Mouse (Mus musculus) spleen, adult 18-20 months (tissue): ENCODE measurements around the gene Clba1.

Source experiments
- DNase-seq, 2 experiments: peaks; one replicate each; pipeline ENCODE4 v3.0.0; 2022; ENCODE audit warnings: mixed read lengths in 2 of 2

The Clba1 gene

GRCm38 (mm10) chr12:112808587-112809364, at the start of gene Clba1:
Gene Clba1, plus strand, starts transcription at chr12:112808937.
- DNase-seq, result peak; percentile 79 to 86

DNA sequence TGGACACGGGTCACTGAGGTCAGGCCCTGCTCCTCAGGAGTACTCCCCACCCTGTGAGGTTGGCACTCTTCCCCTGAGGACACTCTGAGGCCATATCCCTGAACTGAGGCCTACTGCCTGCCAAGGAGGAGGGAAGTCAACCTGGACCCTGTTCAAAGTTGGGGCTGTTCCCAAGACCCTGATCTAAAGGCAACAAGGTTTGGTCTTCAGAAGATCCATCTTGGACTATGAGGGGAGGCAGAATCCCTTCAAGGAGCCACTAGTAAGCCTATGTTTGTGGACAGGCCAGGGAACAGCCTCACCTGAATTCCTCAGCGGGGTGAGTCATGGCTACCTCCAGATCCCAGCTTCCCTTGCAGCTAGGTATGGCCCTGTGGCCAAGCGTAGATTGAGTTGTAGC, 49.3 kb upstream of the Clba1 start:
- no peak for DNase-seq

DNA sequence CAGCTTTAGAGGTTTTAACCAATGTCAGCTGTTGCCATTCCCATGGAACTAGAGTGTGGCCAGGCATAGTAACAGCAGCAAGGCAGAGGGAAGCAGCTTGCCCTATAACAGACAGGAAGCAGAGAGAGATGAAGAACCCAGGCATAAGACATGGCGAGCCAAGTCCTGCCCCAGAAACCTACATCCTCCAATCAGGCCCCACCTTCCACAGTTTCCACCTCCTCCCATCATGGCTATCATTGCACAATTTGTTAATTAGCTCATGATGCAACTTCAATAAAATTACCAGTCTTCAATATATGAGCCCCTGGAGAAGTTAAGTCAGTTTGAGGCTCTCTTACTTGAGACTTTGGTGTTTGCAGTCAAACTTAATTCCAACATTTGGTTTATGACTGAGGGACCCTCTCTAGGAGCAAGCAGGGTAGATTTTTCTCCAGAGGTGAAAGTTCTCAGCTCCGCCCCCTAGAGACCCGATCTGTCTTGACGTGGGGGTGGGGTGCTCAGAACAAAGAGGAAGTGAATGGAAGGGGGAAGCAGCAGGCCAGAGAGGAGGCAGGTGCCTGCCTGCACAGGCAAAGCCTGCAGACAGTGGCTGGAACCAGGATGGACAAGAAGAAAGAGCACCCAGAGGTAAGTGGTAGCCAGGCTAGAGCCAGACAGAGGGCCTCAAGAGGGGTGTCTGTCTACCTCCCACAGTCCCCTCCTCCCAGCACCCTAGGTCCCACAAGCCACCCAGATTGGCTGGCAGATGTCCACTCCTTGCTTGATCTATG, 48.4 kb upstream of the Clba1 start, which contains the start of gene Pld4:
Gene Pld4, plus strand, starts transcription at position 502 of the 773 bp plus-strand sequence.
- peak; percentile 63 to 70 for DNase-seq

DNA sequence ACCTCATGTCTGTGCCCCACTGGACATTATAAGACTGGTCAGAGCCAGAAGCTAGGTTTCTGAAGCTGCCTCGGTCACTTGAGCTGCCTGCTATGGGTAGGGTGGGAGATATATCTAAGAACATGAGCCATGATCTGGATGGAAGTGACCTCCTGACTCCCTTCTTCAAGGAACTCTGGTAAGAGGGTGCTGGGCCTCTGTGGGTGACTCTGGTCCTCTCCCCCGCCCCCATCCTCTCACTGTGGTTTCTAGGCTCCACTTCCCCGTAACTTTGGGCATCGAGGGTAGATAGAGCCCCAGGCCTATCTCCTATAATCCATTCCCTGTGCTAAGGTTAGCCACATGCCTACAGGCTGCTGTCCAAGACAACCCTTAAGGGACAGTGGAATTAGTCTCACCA, 47.3 kb upstream of the Clba1 start:
- no peak for DNase-seq

DNA sequence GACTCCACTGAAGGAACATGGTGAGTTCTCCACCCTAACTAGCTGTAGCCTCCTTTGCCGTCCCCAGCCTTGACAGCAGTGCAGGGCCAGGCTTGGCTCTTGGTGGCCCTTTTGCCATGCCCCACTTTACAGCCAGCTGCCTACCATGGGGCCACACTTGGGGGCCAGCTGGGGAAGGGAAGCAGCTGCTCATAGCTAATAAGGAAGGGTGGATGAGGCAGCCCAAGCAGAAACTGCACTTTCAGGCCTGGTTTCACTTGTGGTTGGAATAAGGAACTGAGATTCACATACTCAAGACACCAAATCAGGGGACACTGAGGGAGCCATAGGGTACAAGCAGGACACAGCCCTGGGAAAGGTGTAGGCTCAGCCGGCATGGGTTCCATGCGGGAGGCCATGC, 46.7 kb upstream of the Clba1 start:
- DNase-seq, result peak; percentile 58 to 59

- DNase-seq, result no peak
Observed at GRCm38 (mm10) chr12:112763176-112763575, 45.6 kb upstream of the Clba1 start.

DNA sequence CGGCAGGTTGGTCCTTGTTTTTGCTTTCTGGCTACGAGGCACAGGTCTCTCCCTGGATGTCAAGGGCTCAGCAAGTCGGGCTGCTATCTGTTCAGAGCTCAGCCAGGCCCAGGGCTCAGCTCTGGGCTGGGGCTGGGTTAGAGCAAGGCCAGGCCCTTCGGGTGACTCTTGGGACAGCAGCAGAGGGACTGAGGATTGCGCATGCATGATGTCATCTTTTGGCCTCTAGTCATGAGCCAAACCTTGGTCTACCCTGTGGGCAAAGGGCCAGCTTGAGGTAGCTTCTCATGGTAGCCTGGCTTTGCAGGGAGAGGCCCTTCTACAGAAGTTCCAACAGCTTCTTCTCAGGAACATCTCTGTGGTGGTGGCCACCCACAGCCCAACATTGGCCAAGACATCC, 44.6 kb upstream of the Clba1 start:
- DNase-seq, result no peak

DNA sequence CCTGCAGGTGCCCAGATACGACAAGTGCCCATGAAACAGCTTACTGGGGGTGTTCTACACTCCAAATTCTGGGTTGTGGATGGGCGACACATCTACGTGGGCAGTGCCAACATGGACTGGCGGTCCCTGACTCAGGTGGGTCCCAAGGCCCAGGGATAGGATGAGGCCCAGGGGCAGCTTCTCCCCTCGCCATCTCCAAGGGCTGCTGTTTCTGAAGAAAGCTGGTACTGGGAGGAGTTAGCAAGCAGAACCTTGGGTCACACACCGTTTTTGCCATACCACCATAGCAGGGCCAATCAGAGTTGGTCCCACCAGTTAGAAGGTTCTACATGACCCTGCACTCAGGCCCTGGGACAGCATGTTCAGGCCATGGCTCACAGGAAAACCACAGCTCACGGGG, 43.7 kb upstream of the Clba1 start:
- DNase-seq, result no peak

DNA sequence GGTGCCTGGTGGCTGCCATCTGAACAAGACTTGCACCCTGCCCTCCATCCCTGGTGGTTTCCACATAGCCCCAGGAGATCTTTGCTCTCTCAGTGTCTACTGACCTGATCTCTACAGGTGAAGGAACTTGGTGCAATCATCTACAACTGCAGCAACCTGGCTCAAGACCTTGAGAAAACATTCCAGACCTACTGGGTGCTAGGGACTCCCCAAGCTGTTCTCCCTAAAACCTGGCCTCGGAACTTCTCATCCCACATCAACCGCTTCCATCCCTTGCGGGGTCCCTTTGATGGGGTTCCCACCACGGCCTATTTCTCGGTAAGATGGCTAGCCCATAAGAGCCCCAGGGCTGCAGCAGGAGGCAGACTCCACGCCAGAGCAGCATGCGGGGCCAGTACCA, 42.2 kb upstream of the Clba1 start:
- no peak for DNase-seq

DNA sequence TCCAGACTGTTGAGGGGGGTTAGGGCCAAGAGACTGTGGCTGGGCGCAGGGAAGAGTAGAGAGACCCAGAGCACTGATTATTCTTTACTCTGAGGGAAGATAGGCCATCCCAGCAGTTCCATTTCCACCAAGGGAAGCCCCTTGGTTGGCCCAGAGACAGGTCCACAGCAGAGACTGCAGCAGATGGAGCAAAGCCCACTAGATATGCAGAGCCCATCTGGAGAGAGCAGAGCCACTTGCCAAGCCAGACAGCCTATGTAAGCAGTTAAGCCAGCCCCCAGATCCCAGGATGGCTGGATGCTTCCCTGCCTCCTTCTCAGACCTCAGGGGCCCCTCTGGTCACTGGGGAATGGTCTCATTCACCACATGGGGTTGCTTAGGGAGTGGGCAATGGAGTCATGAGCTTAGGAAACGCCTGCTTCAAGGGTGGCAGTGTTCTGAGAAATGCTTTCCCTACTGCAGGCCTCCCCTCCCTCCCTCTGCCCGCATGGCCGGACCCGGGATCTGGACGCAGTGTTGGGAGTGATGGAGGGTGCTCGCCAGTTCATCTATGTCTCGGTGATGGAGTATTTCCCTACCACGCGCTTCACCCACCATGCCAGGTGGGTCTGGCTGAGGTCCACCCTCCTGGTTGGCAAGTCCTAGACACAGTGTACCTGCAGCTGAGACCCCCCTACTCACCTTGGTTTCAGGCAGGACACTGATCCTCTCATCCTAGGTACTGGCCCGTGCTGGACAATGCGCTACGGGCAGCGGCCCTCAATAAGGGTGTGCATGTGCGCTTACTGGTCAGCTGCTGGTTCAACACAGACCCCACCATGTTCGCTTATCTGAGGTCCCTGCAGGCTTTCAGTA, 41.5 kb upstream of the Clba1 start:
- DNase-seq, result no peak

DNA sequence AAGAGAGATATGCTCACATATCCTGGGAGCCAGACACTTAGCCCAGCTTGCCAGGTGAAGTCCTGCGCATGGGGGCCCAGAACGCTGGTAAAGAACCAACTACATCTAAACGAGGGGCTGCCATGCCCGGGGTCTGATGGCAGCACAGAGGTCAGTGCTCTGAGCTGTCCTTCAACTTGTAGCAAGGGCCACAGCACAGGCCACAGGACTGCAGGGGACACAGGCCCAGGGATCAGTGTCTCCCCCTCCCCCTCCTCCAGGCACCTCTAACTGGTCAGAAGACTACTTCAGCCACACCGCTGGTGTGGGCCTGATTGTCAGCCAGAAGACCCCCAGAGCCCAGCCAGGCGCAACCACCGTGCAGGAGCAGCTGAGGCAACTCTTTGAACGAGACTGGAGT, 40.6 kb upstream of the Clba1 start:
- DNase-seq, result no peak

GRCm38 (mm10) chr12:112769031-112769430, 39.7 kb upstream of the Clba1 start:
- no peak for DNase-seq

DNA sequence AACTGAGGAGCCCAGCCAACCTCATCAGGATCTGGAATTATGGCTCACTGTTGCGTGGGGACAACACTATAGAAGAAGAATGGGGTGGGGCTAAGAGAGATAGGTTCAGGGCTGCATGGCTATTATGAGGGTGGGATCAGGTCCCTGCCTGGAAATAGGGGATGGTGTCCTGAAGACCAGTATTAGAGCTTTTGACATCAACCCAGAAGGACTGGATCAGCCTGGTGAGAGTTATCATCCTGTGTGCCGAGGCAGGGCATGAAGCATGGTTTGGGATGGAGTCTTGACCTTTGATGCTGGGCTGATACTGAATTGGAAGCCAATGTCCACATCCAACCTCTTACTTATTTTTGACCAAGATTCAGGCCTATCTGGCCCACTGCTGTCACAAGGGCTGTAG, 39.0 kb upstream of the Clba1 start:
- DNase-seq, result no peak

GRCm38 (mm10) chr12:112770396-112770795, 38.3 kb upstream of the Clba1 start:
- no peak for DNase-seq

DNA sequence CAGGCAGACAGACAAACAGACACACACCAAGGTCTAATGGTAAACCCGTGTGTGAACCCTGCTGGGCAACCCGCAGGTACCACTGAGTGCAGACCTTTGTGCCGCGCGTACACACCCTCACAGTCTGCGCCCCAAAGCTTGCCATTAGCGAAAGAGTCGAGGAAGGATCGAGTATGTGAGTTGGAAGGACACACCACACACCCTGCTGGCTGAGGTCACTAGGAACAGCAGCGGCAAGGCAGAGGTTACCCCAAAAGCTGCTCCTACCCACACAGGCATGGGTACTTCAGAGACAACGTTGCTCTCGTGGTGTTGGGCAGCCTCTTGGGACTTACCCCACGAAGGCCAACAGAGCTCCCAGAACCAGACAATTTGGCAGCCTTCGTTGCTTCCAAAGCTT, 36.4 kb upstream of the Clba1 start:
- DNase-seq, result no peak

GRCm38 (mm10) chr12:112773366-112773765, 35.4 kb upstream of the Clba1 start:
- no peak for DNase-seq

- DNase-seq, result no peak
Observed at GRCm38 (mm10) chr12:112774026-112774425, 34.7 kb upstream of the Clba1 start.

DNA sequence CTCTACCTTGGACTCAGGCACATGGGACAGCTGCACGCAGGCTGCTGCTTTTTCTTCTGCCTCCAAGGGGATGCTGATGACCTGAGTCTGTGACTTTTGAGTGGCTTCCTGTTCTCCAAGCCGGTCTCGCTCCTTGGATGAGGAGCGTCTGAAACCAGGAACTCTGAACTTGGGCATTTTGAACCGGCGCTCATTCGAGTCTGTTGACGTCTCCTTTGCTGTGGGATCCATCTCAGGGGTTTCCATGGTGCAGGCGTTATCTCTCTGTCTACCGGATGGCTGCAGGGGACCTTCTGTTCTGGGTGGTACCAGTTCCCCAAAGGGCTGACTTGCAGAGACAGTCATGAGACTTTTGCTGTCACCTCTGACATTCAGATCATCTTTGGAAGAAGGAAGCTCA, 34.3 kb upstream of the Clba1 start:
- DNase-seq, result no peak

- no peak for DNase-seq
Observed at GRCm38 (mm10) chr12:112791026-112791425, 17.7 kb upstream of the Clba1 start.

GRCm38 (mm10) chr12:112793601-112794355, 15.0 kb upstream of the Clba1 start:
- DNase-seq, result no peak

DNA sequence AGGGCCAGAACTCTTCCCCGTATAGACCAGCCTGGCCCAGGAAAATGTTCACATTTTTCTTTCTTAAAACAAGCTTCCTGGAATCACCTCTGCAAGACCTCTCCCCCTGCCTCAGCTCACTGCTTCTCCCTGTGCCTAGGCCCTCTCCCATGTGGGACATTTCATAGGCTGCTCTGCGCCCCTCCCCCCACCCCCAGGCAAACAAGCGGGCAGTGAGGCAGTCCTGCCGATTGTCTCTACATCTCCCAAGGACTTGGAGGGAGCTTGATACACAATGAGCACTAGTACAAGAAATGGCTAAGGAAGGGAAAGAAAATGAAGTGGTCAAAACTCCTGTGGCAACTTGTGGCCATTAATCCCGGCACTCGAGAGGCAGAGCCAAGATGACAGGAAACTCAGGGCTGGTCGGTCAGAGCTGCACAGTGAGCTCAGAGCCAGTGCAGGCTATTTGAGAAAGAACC, 14.4 kb upstream of the Clba1 start:
- DNase-seq, result no peak

DNA sequence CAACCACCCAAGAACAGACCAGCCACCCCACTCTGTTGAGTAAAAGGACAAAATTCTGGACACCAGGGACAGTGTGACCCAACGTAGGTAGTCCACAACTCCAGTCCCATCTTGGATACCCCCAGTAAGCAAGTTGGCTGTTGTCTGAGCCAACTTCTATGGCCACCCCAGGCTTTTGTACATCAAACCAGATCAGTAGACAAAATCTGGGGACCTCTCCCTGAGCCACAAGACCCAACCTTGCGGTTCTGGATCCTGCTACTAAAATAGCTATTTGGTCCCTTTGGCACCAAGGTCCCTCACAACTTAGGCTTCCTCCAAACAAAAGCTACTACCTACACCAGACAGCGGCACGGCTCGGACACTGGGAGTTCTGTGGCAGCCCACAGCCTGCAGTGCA, 13.7 kb upstream of the Clba1 start:
- DNase-seq, result no peak
